In genomic region chr17:44230083-44230482, GRCm38 (mm10) we compare ENCODE assay signal across 11 mouse cellular contexts. TPM values are rescaled to one million over a fixed set of nuclear protein-coding genes. Genes with fewer than 3 reads are reported as not detected.
DNase-seq lines count a peak whose midpoint lies in the region; ATAC-seq and TF ChIP-seq lines count a peak whose summit lies in the region.
"Had no signal": no experiment of that assay in that cellular context is flagged by ENCODE, and none has a peak within 500 bp of the region (broad histone marks: within the 10 kb centered on the region; RNA-seq: fewer than 3 reads in every experiment).

No protein-coding gene starts in this region.

- no peaks in the 10 kb centered on the region for H3K27me3 ChIP-seq in lung, embryonic 16.5 days (ENCODE audit: control insufficient read depth, insufficient read depth, low read depth, low read length)
- no peaks in the 10 kb centered on the region for H3K27me3 ChIP-seq in hindbrain, embryonic 14.5 days (ENCODE audit: control insufficient read depth, insufficient read depth, low read length)
- H3K27me3 ChIP-seq: hindbrain, embryonic 13.5 days; liver, embryonic 15.5 days had no signal

- H3K9ac ChIP-seq in lung, embryonic 16.5 days (ENCODE audit: low read length) = no peak overlapping the region
- no peak overlapping the region for H3K9ac ChIP-seq in hindbrain, embryonic 14.5 days
- H3K9ac ChIP-seq: hindbrain, embryonic 13.5 days; liver, embryonic 15.5 days had no signal

- H3K36me3 ChIP-seq in lung, embryonic 16.5 days (ENCODE audit: control insufficient read depth, insufficient read depth, low read length) = no peaks in the 10 kb centered on the region
- H3K36me3 ChIP-seq in hindbrain, embryonic 14.5 days (replicated peaks; ENCODE audit: control insufficient read depth, insufficient read depth) = no peaks in the 10 kb centered on the region
- H3K36me3 ChIP-seq: hindbrain, embryonic 13.5 days; liver, embryonic 15.5 days had no signal

- intact Hi-C loops in heart, postnatal 25 days (cut with DNase I) = loop anchor here (2.0 kb wide), 1 partner anchor 41 kb away; the partner anchor contains the start of gene Clic5
- intact Hi-C loops in left cerebral cortex, postnatal 36 days (cut with DNase I) = no loop called here

- no peak overlapping the region for H3K4me2 ChIP-seq in lung, embryonic 16.5 days (ENCODE audit: low read depth, low read length)
- H3K4me2 ChIP-seq in hindbrain, embryonic 14.5 days (replicated peaks) = no peak overlapping the region
- H3K4me2 ChIP-seq: hindbrain, embryonic 13.5 days; liver, embryonic 15.5 days had no signal

- peak; percentile 56; the same call in 1 of the 2 replicates for ATAC-seq in lung, embryonic 16.5 days (ENCODE audit: low read depth)
- ATAC-seq in hindbrain, embryonic 14.5 days (ENCODE audit: low FRiP score) = no peak
- no peak for ATAC-seq in frontal cortex, adult (ENCODE audit: low TSS enrichment)
- ATAC-seq: forebrain, embryonic 14.5 days had no signal

- H3K4me3 ChIP-seq in cortical plate, adult 2 months (ENCODE audit: insufficient read depth, low read length) = no peak overlapping the region
- no peak overlapping the region for H3K4me3 ChIP-seq in lung, embryonic 16.5 days (ENCODE audit: low read length)
- H3K4me3 ChIP-seq in hindbrain, embryonic 14.5 days (replicated peaks; ENCODE audit: low read length) = no peak overlapping the region
- H3K4me3 ChIP-seq: hindbrain, embryonic 13.5 days; liver, embryonic 15.5 days had no signal

- H3K9me3 ChIP-seq in lung, embryonic 16.5 days (ENCODE audit: control insufficient read depth, low read length) = no peaks in the 10 kb centered on the region
- H3K9me3 ChIP-seq in hindbrain, embryonic 14.5 days (ENCODE audit: control insufficient read depth, low read length) = no peaks in the 10 kb centered on the region
- H3K9me3 ChIP-seq: hindbrain, embryonic 13.5 days; liver, embryonic 15.5 days had no signal

- TF ChIP-seq CTCF in cortical plate, adult 2 months (IDR thresholded peaks at IDR 0.05; ENCODE audit: extremely low read depth, insufficient read depth, low read length) = no peak

- DNase-seq in adrenal gland, postnatal 14 days = peak; percentile 23
- DNase-seq in heart, postnatal 25 days (ENCODE audit: low spot score) = peak; percentile 55
- no peak for DNase-seq in hindbrain, embryonic 14.5 days (ENCODE audit: low spot score)
- no peak for DNase-seq in left cerebral cortex, postnatal 36 days (ENCODE audit: low spot score in 2 of 2)

- TF ChIP-seq POLR2A in cortical plate, adult 2 months (IDR thresholded peaks at IDR 0.05; ENCODE audit: extremely low read depth, insufficient read depth, low read length) = no peak

- no peaks in the 10 kb centered on the region for H3K4me1 ChIP-seq in cortical plate, adult 2 months (ENCODE audit: control insufficient read depth, insufficient read depth, low read length)
- 0 out of 2 replicates have a peak, but pooled peaks cover 3% of the 10 kb centered on the region for H3K4me1 ChIP-seq in lung, embryonic 16.5 days (replicated peaks; ENCODE audit: control insufficient read depth, insufficient read depth, low read length)
- no peaks in the 10 kb centered on the region for H3K4me1 ChIP-seq in hindbrain, embryonic 14.5 days (replicated peaks; ENCODE audit: control insufficient read depth, insufficient read depth, low read length)
- H3K4me1 ChIP-seq: hindbrain, embryonic 13.5 days; liver, embryonic 15.5 days had no signal

- 0 out of 2 replicates have a peak overlapping the region, but pooled peaks have one; percentile 0 for H3K27ac ChIP-seq in cortical plate, adult 2 months (ENCODE audit: insufficient read depth, low read length)
- H3K27ac ChIP-seq in lung, embryonic 16.5 days (ENCODE audit: low read length) = peak overlapping the region; percentile 55
- no peak overlapping the region for H3K27ac ChIP-seq in hindbrain, embryonic 14.5 days
- H3K27ac ChIP-seq: hindbrain, embryonic 13.5 days; liver, embryonic 15.5 days had no signal

- 35% methylated on average over 10 of the region's 10 CpGs for WGBS in lung, embryonic 16.5 days
- 80% methylated on average over 10 of the region's 10 CpGs for WGBS in hindbrain, embryonic 14.5 days

RNA-seq across cellular contexts. Expression of gene Clic5, which starts 41.7 kb away (rescaled TPM):
- total RNA-seq in adrenal gland, postnatal 14 days (2021) = 32.4 and 38.9 TPM in 2 replicates
- 3.3 and 3.6 TPM in 2 replicates for polyA plus RNA-seq in cortical plate, adult 2 months (2012; rRNA removed)
- 100 to 1,000 TPM; 114 to 142 TPM for total RNA-seq in heart, postnatal 25 days (2021)
- 24.8 and 29.1 TPM in 2 replicates for polyA plus RNA-seq in lung, embryonic 16.5 days (2015; fragmentation: Nextera tagmentation; extraction: Ambion mirVana)
- 0.39 and 0.46 TPM in 2 replicates for polyA plus RNA-seq in hindbrain, embryonic 14.5 days (2014; fragmentation: Nextera tagmentation; extraction: Ambion mirVana)
- total RNA-seq in left cerebral cortex, postnatal 36 days (2021) = 1 to 10 TPM; 4.0 to 4.8 TPM
- total RNA-seq: MEL had no signal

Comparison
In these comparisons a context has a peak if more than half of its experiments do, and no peak if none do; other contexts are left out.
1. DNase-seq: peak in adrenal gland, postnatal 14 days (single experiment) and heart, postnatal 25 days (single experiment); none in hindbrain, embryonic 14.5 days (single experiment) and left cerebral cortex, postnatal 36 days (0 of 2).